Mouse (Mus musculus) right cerebral cortex, postnatal 10 days (tissue): ENCODE measurements around the gene Sgcb.
A peak's percentile ranks its signal among the peaks of the same experiment; 100 is the strongest.

Experiments used
- DNase-seq, 2 experiments: peaks; one replicate each; pipeline ENCODE4 v3.0.0; 2021; ENCODE audit warnings: low spot score in 2 of 2

Sgcb gene

GRCm38 (mm10) chr5:73647261-73647900 lies at the start of gene Sgcb:
Sgcb (minus strand) TSS chr5:73647790.
- DNase-seq = peak; percentile 90

DNA sequence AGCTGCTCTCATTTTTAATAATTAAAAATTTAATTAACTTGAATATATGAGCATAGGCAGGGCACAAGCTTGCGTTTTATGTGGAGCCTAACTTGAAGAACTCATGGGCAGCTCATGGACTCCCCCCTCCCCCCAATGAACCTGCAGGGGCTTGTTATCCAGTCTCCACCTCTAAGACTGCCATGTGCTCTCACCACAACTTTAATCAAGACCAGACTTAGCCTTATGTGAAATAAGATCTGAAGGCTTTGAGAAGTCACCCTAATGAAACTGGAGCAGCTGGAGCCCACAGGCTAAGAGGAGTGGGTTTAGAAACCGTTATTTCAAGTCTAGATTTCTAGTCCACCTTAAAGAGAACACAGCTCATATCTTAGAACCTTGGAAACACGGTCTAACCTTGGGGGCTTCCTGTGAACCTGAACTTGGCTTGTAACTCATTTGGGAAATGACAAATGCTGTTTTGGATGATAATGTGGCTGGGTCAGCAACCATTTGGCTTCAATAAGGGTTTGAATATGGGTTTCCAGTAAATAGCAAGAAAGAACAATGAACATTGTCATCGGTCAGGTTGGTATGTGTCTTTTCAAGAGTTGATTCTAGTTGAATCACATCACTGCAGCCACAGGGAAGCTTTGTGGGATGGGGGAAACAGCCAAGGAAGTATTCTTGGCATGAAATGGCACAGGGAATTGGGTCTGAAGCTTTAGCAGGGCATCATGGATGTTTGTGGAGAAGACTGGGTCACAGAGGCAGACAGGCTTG lies 46.8 kb upstream of the Sgcb start:
- DNase-seq = no peak

- no peak for DNase-seq
These were observed 46.2 kb upstream of the Sgcb start for GRCm38 (mm10) chr5:73693778-73694177.

GRCm38 (mm10) chr5:73691723-73692520 lies 44.3 kb upstream of the Sgcb start:
- no peak for DNase-seq

DNA sequence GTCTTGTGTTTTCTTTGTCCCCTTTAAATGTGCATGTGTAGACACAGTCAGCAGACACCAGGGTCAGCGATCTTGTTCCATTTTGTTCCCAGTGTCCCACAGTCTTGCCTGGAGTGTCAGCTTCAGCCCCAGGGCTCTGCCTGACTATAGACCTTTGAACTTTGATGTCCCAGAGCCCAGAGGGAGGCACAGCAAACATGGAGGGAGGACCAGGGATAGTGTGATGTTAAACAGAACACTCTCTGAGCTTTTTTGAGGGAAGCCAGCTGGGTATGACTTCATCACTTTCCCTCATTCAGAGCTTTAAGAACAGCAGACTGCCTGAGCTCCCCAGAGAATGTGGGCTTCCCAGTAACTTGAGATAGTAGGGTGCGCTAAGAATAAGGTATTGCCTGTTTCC lies 42.6 kb upstream of the Sgcb start:
- DNase-seq = no peak

GRCm38 (mm10) chr5:73688576-73688975 lies 41.0 kb upstream of the Sgcb start:
- DNase-seq = no peak

DNA sequence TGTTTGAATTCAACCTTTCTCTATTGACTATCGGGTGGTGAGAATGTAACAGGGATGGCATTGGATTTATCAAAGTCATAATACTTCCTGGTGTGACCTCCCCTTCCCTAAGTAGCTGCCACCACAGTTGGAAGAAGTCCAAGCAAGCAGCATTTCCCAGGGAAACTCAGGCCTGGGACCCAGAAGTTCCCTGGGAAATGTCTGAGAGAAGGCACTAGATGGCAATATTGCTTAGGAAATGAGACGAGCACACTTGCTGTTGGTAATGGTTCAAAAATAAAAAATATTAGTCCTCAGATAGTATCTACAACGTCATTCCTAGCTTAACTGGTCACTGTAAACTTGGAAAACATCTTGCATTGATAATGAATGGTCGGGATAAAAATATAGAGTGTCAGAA lies 38.6 kb upstream of the Sgcb start:
- peak in 1 of 2 experiments; percentile 38 for DNase-seq

DNA sequence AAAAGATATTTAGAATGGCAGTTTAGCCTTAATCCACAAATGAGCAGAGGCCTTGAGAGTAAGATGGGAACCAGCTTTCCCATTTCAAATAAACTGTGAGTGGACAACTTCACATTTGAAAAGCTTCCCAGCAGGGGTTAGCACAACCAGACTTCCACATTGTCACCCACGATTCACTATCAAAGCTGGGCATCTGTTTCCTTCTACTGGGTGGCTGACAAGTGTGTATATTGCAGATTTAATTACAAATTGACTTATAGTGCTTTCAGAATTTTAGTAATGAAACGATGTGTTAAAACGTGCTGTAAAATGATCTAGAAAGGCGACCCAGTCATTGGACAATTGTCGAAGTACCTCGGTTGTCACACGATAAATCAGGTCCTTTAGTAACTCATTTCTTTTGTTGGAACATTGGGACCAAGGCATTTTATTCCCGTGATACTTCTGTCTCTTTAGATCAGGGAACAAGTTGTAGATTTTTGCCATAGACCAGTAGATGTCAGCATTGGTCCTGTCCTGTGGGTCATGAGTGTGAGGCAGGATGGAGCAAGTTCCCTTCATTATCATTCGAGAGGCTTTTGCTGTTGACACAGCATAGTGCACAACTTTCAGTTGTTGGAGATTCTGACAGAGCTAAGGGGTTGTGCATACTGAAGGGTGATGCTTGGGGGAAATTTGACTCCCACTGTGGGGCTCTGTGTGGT lies 36.3 kb upstream of the Sgcb start:
- no peak for DNase-seq

DNA sequence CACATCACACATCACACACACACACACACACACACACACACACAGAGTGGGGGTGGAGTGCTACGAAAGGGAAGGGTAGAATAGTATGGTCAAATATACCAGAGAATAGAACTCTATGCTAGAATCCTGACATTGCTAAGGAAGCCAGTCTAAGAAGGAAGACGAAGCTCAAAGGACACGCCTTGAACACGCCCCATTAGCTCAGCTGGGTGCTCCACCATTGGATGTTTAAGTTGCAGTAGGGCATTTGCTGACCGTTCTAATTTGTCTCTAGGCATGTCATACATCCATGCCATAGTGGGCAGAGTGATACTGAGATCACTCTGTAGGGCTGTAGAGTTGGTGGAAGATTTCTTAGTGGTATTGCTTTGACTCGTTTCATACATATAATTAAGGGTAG lies 35.6 kb upstream of the Sgcb start:
- DNase-seq = no peak

GRCm38 (mm10) chr5:73676626-73677025 lies 29.0 kb upstream of the Sgcb start:
- DNase-seq = no peak

DNA sequence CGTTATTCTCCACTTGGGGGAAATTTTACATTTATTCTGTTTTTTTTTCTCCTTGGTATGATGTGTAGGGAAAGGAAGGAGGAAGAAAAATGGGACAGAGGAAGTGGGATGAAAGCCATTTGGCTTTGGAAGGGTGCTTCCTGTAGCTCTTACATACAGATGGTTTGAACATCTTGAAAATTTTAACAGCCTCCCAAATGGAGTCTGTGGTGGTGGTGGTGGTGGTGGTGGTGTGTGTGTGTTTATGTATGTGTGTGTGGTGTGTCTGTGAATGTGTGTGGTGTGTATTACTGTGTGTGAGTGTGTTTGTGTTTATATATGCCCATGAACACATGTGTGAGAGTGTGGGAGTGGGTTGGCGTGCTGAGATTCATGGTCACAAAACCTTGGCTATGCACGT lies 28.0 kb upstream of the Sgcb start:
- DNase-seq = no peak

GRCm38 (mm10) chr5:73669386-73669785 lies 21.8 kb upstream of the Sgcb start:
- no peak for DNase-seq

GRCm38 (mm10) chr5:73667877-73668276 lies 20.3 kb upstream of the Sgcb start:
- DNase-seq = no peak

GRCm38 (mm10) chr5:73666695-73667094 lies 19.1 kb upstream of the Sgcb start:
- no peak for DNase-seq

DNA sequence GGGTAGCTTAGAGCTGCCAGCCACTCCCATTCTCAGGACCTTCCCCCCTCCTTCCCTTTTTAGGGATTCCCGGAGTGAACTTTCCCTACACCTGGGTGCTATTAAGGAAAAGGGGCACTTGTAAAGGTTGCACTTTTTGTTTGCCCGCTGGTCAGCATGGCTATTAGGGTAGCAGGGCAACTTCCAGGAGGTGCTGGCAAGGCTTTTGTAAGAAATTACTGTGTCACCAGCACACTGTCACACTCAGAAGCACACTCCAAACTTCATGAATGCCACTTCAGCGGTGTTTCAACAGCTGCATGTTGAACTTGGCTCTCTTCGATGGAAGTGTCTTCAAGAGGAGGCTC lies 4.2 kb upstream of the Sgcb start:
- no peak for DNase-seq

GRCm38 (mm10) chr5:73651061-73651854 lies 3.7 kb upstream of the Sgcb start, which contains the start of gene Spata18:
Spata18 (plus strand) TSS chr5:73651379.
- DNase-seq = peak in 1 of 2 experiments; percentile 36

- DNase-seq = peak in 1 of 2 experiments; percentile 31
These were observed 2.9 kb upstream of the Sgcb start for GRCm38 (mm10) chr5:73650365-73650964.

- peak in 1 of 2 experiments; percentile 65 for DNase-seq
These were observed 5.5 kb downstream of the Sgcb start for GRCm38 (mm10) chr5:73642091-73642490.

- no peak for DNase-seq
These were observed 6.5 kb downstream of the Sgcb start for GRCm38 (mm10) chr5:73641058-73641457.

- DNase-seq = no peak
These were observed 10.1 kb downstream of the Sgcb start for GRCm38 (mm10) chr5:73637337-73638107.
